Mouse (Mus musculus): ENCODE data around the gene Acad12.
"Not testable (repeated sequence)": the region's sequence is repeated elsewhere in the genome, so short reads cannot be mapped to it uniquely, and the experiment has no call there.

DNA sequence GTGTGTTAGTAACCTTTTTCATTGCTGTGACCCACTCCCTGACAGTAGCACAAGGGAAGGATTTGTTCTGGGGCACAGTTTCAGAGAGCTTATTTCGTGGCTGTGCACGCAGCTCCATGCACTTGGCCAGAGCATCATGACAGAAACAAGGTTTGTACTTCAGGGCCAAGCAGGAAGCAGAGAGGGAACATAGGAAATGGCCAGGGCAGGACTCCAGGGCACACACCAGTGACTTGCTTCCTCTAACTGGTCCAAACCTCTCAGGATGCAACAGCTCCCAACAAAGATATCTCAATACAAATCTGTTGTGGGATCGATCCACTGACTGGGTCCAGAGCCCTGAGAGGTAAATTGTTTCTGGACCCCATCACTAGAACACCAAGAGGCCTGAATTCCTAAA lies 3.8 kb downstream of the Acad12 start:
- not testable (repeated sequence) for TF ChIP-seq CTCF (IDR thresholded peaks at IDR 0.05; ENCODE audit: borderline replicate concordance, extremely low read depth, insufficient read depth, insufficient read length); POLR2A (IDR thresholded peaks at IDR 0.05; ENCODE audit: borderline replicate concordance, extremely low read depth, insufficient read depth, insufficient read length, poor library complexity, severe bottlenecking)
